Mouse (Mus musculus) heart, postnatal 0 days (tissue): ENCODE measurements around the gene Rasgef1b. TPM values are rescaled to one million over a fixed set of nuclear protein-coding genes. Genes with fewer than 3 reads are reported as not detected.

Experiments
- ATAC-seq: fragments of 200-750 bp; cut with Nextera tagmentation; 2 replicates; pipeline ENCODE4 v1.8.0; 2017; ENCODE audit warnings: low read depth, moderate number of reproducible peaks, moderate library complexity; ENCODE audit not compliant: insufficient read depth
- DNase-seq: peaks from one replicate; pipeline ENCODE4 v3.0.0-alpha.2; 2016; ENCODE audit warnings: low spot score
- H3K27ac ChIP-seq: fragments of 300-500 bp; sonication (generic); 2 replicates; pipeline ENCODE4 v1.5.1; 2014; ENCODE audit warnings: low read depth, mild to moderate bottlenecking
- H3K27me3 ChIP-seq: fragments of 300-500 bp; sonication (generic); 2 replicates; pipeline ENCODE4 v1.6.1; 2014; ENCODE audit warnings: low read length, mixed read lengths; ENCODE audit not compliant: control insufficient read depth, insufficient read depth
- H3K36me3 ChIP-seq: fragments of 300-500 bp; sonication (generic); replicated peaks from 2 replicates; pipeline ENCODE4 v1.6.1; 2014; ENCODE audit warnings: low read length, mixed read lengths; ENCODE audit not compliant: control insufficient read depth, insufficient read depth
- H3K4me1 ChIP-seq: fragments of 300-500 bp; sonication (generic); 2 replicates; pipeline ENCODE4 v1.6.1; 2014; ENCODE audit warnings: antibody characterized with exemption; ENCODE audit not compliant: control insufficient read depth, insufficient read depth
- H3K4me2 ChIP-seq: fragments of 300-500 bp; sonication (generic); 2 replicates; pipeline ENCODE4 v1.6.1; 2014; ENCODE audit warnings: low read depth, mild to moderate bottlenecking, low read length, moderate library complexity
- H3K4me3 ChIP-seq: fragments of 300-500 bp; sonication (generic); 2 replicates; pipeline ENCODE4 v1.5.1; 2014; ENCODE audit warnings: low read depth, low read length
- H3K9ac ChIP-seq: fragments of 300-500 bp; sonication (generic); replicated peaks from 2 replicates; pipeline ENCODE4 v1.6.1; 2014; ENCODE audit warnings: low read depth, low read length, mixed read lengths
- H3K9me3 ChIP-seq: fragments of 300-500 bp; sonication (generic); replicated peaks from 2 replicates; pipeline ENCODE4 v1.6.1; 2016; ENCODE audit warnings: low read length; ENCODE audit not compliant: control insufficient read depth
- CTCF ChIP-seq: IDR thresholded peaks from 2 replicates; pipeline ENCODE4 v1.5.1; 2016; ENCODE audit warnings: antibody characterized with exemption, control low read depth, low read depth
- EP300 ChIP-seq: IDR thresholded peaks from 2 replicates; pipeline ENCODE4 v1.6.1; 2016; ENCODE audit warnings: antibody characterized with exemption, low read depth
- WGBS: fragments of 180-500 bp; shearing (Covaris S2); extraction: QIAGEN DNeasy Blood & Tissue Kit; methylation state at CpG from one replicate; pipeline ENCODE4 v1.1.7; 2014; 5-methylcytosine and 5-hydroxymethylcytosine counted together
- polyA plus RNA-seq: library from polyadenylated mRNA; unstranded; fragments of >200 nt; fragmentation: Nextera tagmentation; extraction: Ambion mirVana; gene quantifications from 2 replicates; pipeline ENCODE4 v1.2.1, GENCODE M21; 2015
- total RNA-seq: library from RNA; depleted of rRNA; stranded (reverse); fragments of >200 nt; gene quantifications from 2 replicates; pipeline ENCODE4 v1.2.3, GENCODE M21; 2014; ENCODE audit warnings: low replicate concordance

Rasgef1b gene
- total and polyA plus RNA-seq, 2 experiments from 2014 or later = 19.0 to 29.8 TPM

DNA sequence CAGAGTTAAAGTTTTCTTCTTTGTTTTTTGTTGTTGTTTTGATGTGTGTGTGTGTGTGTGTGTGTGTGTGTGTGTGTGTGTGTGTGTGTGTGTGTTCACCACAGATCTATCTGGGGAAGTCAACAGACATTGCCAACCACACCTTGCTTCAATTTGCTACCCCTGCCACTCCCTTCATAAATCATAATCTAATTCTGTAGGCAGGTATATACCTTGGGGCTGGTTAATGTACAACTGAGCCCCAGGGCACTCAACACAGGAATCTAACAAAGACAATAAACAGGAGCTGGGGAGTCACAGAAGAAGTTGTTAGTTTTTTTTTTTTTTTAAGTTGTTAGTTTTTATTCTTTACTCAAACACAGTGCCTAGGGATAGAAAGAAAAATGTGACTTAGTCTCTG lies 403.6 kb downstream of the Rasgef1b start:
- Histone ChIP-seq H3K4me2 (no peak overlapping the region), H3K9ac (no peak overlapping the region), H3K36me3 (no peaks in the 10 kb centered on the region), H3K4me1 (no peaks in the 10 kb centered on the region), H3K27me3 (no peaks in the 10 kb centered on the region), H3K27ac (no peak overlapping the region), H3K4me3 (no peak overlapping the region), H3K9me3 (no peaks in the 10 kb centered on the region)
- TF ChIP-seq EP300 = no peak
- ATAC-seq (no peak), DNase-seq (no peak)

DNA sequence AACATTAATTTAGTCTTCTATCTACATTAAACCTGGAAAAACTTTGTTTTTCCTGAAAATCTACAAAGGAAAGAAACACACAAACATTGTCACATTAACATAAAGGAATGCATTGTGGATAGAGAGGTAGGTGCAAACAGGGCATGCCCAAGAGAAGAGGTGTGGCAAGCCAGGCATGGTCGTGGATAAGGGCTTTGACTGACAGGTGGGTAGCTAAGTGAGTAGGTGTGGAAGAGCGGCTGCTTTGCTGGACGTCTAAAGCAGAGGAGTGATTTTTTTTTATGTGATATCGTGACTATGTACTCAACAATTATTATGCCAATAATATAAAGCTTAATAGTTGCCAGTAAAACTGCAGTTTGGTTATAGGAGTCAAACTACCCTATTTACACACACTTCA lies 408.1 kb downstream of the Rasgef1b start:
- no peak for ATAC-seq
- no peak overlapping the region for H3K9ac ChIP-seq
- no peak overlapping the region for H3K4me3 ChIP-seq
- H3K27me3 ChIP-seq = no peaks in the 10 kb centered on the region
- DNase-seq = no peak
- no peaks in the 10 kb centered on the region for H3K9me3 ChIP-seq
- TF ChIP-seq EP300 = no peak
- no peak for TF ChIP-seq CTCF
- H3K4me1 ChIP-seq = no peaks in the 10 kb centered on the region
- no peak overlapping the region for H3K27ac ChIP-seq
- H3K4me2 ChIP-seq = no peak overlapping the region
- H3K36me3 ChIP-seq = no peaks in the 10 kb centered on the region
- WGBS = 48% methylated on average over 4 of the region's 4 CpGs

DNA sequence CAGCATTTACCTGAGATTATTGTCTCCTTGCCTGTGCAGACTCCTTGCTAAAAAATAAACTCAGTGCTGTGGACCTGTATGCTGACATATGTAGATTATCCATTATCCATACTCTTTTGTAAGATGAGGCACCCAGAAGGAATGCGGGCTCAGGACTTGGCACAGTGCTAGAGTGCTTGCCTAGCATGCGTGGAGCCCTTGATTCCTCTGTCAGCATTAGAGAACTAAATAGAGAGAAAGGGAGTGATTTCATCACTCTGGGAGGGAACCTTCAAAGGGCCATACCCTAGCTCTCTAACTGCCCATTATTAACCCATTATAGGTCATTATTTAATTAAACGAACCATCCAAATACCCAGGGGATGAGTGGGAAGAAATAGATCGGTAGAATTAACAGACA lies 430.9 kb downstream of the Rasgef1b start:
- Histone ChIP-seq H3K27me3 (no peaks in the 10 kb centered on the region), H3K4me2 (no peak overlapping the region), H3K4me3 (no peak overlapping the region), H3K27ac (no peak overlapping the region), H3K4me1 (peaks cover 9% of the 10 kb centered on the region; the same call in 1 of the 2 replicates), H3K9me3 (no peaks in the 10 kb centered on the region), H3K9ac (no peak overlapping the region), H3K36me3 (no peaks in the 10 kb centered on the region)
- ATAC-seq (no peak), DNase-seq (no peak)
- WGBS = 45% methylated on average over 4 of the region's 4 CpGs
- TF ChIP-seq CTCF (no peak), EP300 (no peak)

DNA sequence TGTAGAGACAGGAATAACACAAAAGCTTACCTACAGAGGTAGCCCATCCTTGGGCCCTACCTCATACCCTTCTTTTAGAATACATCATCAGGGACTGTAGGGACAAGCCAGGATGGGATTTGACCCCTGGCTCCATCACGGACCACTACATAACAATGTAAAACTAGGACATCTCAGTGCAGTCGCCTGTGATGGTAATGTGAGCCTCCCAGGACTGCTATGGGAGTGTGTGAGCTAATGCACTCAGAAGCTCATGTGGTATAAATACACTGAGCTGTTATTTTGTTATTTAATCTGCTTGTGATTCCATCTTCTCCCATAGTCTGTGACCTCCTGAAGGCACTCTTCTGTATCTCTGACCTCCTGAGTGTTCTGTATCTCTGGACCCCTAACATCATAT lies 432.5 kb downstream of the Rasgef1b start:
- no peaks in the 10 kb centered on the region for H3K9me3 ChIP-seq
- no peaks in the 10 kb centered on the region for H3K36me3 ChIP-seq
- no peaks in the 10 kb centered on the region for H3K27me3 ChIP-seq
- ATAC-seq = no peak
- H3K4me3 ChIP-seq = no peak overlapping the region
- H3K27ac ChIP-seq = no peak overlapping the region
- peaks cover 18% of the 10 kb centered on the region for H3K4me1 ChIP-seq
- no peak overlapping the region for H3K9ac ChIP-seq
- no peak for TF ChIP-seq EP300
- no peak for TF ChIP-seq CTCF
- WGBS = 84% methylated on average over 2 of the region's 2 CpGs
- H3K4me2 ChIP-seq = no peak overlapping the region
- no peak for DNase-seq

DNA sequence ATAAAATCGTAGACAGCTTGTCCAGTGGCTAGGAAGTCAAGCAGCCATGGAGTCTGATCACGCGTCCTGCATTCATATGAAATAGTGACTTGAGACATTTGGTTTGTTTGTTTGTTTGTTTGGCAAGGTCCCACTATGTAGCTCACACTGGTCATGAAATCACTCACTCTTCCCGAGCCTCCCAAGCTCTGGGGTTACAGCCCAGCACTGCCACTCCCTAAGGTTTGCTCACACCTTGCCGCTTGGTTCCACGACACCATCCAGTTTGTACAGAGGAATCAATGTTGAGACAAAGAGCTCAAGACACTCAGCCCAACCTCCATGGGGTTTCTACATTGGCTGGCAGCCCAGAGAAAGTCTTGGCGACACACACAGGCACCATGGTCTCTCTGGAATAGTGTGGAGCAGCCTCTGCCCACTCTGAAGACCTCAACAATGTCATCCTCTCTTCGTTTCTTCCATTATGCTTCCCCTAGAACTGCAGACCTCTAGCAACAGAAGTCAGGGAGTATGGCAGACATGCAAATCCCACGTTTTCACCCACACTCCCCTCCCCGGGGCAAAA lies 436.5 kb downstream of the Rasgef1b start:
- no peaks in the 10 kb centered on the region for H3K27me3 ChIP-seq
- ATAC-seq (no peak), DNase-seq (no peak)
- no peak for TF ChIP-seq CTCF
- no peak for TF ChIP-seq EP300
- WGBS = 74% methylated on average over 10 of the region's 10 CpGs
- peaks cover 18% of the 10 kb centered on the region for H3K4me1 ChIP-seq
- no peak overlapping the region for H3K4me3 ChIP-seq
- H3K36me3 ChIP-seq = no peaks in the 10 kb centered on the region
- no peak overlapping the region for H3K27ac ChIP-seq
- no peak overlapping the region for H3K9ac ChIP-seq
- H3K4me2 ChIP-seq = no peak overlapping the region
- H3K9me3 ChIP-seq = no peaks in the 10 kb centered on the region

DNA sequence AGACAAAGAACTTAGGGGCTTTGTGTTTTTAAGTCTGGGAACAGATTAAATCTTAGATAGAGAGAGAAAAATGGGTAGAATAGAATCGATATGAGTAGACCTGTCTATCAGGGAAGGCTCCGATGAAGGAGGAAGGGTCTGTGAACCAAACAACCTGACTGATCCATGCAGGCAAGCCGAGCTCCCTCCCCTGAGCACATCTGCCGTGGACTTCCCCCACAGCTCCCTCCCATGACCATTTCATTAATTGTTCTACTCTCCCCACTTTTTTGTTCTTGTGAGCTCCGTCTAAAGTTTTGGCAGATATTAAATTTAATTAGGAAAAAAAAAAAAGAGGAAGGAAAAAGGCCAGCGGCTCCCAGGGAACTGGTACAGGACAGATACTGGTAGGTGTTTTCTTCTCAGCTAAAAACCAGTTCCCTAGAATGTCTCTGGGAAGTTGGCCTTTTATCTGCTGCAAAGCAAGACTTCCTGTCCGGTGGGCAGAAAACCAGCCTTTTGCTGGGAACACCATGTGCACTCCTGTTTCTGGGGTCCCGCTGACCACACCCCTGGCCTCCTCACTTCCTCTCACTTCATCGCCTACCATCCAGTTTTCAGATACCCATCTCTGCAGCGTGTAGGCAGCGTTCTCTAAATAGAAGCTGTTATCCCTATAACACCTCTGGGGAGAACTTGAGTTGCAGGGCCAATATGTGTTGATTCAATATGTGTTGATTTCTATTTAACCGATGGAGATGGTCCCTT lies 437.6 kb downstream of the Rasgef1b start:
- ATAC-seq (no peak), DNase-seq (no peak)
- no peak overlapping the region for H3K4me3 ChIP-seq
- TF ChIP-seq EP300 (no peak), CTCF (no peak)
- H3K9ac ChIP-seq = no peak overlapping the region
- no peaks in the 10 kb centered on the region for H3K9me3 ChIP-seq
- 47% methylated on average over 12 of the region's 12 CpGs for WGBS
- H3K36me3 ChIP-seq = no peaks in the 10 kb centered on the region
- H3K27ac ChIP-seq = no peak overlapping the region
- H3K4me2 ChIP-seq = no peak overlapping the region
- H3K4me1 ChIP-seq = peaks cover 18% of the 10 kb centered on the region
- no peaks in the 10 kb centered on the region for H3K27me3 ChIP-seq
